Mouse (Mus musculus): Measurements from ENCODE around the gene Polr2e. TPM values are rescaled to one million over a fixed set of nuclear protein-coding genes. Genes with fewer than 3 reads are reported as not detected.
"Not testable (repeated sequence)": the region's sequence is repeated elsewhere in the genome, so short reads cannot be mapped to it uniquely, and the experiment has no call there.

The Polr2e gene
- polyA plus RNA-seq, 1 experiment = 55.5 TPM

DNA sequence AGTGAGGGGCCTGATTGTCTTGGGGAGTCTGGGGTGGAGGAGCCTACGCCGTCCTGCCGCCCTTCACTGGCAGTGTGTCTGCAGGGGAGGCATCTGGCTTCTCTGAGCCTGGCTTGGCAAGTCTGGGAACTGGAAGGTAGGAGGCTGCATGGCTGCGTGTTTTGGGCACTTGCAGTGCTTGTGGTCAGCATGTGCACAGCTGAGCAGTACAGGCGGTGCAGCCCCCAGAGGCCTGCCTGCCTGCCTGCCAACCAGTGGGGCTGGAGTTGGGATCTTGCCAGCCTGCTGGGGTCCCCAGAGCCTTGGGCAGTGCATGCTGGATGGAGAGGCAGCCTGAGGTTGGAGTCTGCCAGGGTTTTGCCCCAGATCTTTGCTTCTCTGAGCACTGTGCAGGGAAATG, 23.5 kb upstream of the Polr2e start:
- Histone ChIP-seq H3K4me1 (ENCODE audit: control insufficient read depth, insufficient read depth, low read length) (no peaks in the 10 kb centered on the region), H3K27ac (ENCODE audit: insufficient read depth, low read depth, low read length) (no peak overlapping the region), H3K4me3 (ENCODE audit: insufficient read depth, low read length) (no peak overlapping the region)
- no peak for TF ChIP-seq CTCF (IDR thresholded peaks at IDR 0.05; ENCODE audit: low read depth, low read length)
- TF ChIP-seq POLR2A (IDR thresholded peaks at IDR 0.05; ENCODE audit: borderline replicate concordance, low read depth, low read length) = no peak

DNA sequence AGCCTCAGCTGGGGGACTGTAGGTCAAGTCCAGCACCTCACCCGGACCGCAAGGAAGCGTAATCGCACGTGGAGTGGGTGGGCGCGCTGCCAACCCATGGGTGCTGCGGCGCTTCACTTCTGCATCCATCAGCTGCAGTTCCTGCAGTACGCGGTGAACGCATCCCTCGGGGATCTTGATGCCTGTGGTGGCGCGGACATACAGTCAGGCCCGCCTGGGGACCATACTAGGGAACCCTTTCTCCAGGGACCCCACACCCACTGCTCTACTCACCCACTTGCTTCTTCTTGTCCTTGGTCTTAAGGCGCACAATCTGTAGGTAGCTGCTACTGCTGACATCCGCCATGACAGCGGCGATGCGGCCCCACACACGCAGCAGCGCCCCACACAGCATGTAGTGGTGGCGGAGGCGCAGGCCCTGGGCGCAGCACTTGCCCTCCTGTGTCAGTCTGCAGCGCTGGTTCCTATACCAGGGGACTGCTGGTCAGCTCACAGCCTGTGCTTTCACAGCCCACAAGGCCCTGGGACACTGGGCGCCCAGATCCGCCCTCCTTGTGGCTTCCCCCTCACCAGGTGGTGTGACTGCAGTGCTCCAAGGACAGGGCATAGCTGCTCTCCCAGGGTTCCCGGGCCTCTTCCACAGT, 18.2 kb upstream of the Polr2e start:
- Histone ChIP-seq H3K27ac (ENCODE audit: insufficient read depth, low read depth, low read length) (no peak overlapping the region), H3K4me3 (ENCODE audit: insufficient read depth, low read length) (no peak overlapping the region), H3K4me1 (ENCODE audit: control insufficient read depth, insufficient read depth, low read length) (peaks cover 5% of the 10 kb centered on the region)
- TF ChIP-seq POLR2A (IDR thresholded peaks at IDR 0.05; ENCODE audit: borderline replicate concordance, low read depth, low read length) (no peak), CTCF (IDR thresholded peaks at IDR 0.05; ENCODE audit: low read depth, low read length) (no peak)

DNA sequence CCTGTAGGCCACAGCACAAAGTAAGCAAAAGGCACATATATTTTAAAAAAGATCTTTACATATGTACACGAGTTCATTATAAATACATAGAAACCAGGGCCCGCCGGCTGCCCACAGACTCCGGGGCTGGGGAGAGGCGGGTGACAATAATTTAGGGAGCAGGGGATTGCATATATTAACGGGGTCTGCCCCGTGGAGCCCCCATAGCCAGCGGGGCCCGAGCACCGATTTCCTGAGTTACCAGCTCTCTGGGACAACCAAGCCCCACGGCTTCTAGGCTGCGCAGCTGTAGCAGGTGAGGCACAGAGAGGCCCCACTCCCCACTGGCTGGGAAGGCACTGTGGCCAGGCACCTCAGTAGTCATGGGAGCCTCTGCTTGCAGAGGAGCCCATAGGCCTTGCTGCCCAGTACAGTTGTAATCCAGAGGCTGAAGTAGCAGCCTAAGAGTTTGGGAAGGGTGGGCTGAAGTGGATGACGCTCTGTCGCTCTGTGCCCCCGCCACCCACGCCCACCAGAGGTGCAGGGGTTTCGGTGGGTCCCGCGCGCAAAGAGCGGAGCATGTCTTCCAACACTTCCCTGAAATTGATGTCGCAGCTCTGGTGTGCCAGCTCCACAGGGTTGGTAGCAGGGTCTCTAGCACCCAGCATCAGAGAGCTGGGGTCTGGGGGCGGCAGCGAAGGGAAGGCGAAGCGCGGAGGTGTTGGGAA, 17.5 kb upstream of the Polr2e start:
- peaks cover 11% of the 10 kb centered on the region for H3K4me1 ChIP-seq (ENCODE audit: control insufficient read depth, insufficient read depth, low read length)
- no peak overlapping the region for H3K27ac ChIP-seq (ENCODE audit: insufficient read depth, low read depth, low read length)
- no peak overlapping the region for H3K4me3 ChIP-seq (ENCODE audit: insufficient read depth, low read length)
- no peak for TF ChIP-seq CTCF (IDR thresholded peaks at IDR 0.05; ENCODE audit: low read depth, low read length)
- TF ChIP-seq POLR2A (IDR thresholded peaks at IDR 0.05; ENCODE audit: borderline replicate concordance, low read depth, low read length) = no peak

DNA sequence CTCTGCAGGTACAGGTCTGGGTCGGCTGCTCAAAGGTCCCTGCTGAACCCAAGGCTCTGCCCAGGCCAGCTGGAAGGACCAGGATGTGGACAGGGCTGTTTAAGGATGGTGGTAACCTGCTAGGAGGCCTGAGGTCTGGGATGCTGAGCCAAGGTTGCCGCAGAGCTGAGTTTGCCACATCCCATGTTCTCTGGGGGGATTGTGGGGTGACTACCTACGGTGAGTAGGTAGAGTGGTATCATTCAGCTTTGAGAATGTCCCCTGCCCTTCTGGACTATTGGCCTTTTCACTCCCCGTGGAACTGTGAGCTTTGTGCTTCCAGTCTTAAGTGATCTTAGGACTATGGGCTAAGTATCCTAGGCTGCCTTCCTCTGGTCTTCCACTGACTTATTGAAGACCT, 16.9 kb upstream of the Polr2e start:
- H3K27ac ChIP-seq (ENCODE audit: insufficient read depth, low read depth, low read length) = no peak overlapping the region
- TF ChIP-seq CTCF (IDR thresholded peaks at IDR 0.05; ENCODE audit: low read depth, low read length) = no peak
- no peak for TF ChIP-seq POLR2A (IDR thresholded peaks at IDR 0.05; ENCODE audit: borderline replicate concordance, low read depth, low read length)
- H3K4me3 ChIP-seq (ENCODE audit: insufficient read depth, low read length) = no peak overlapping the region
- H3K4me1 ChIP-seq (ENCODE audit: control insufficient read depth, insufficient read depth, low read length) = peaks cover 16% of the 10 kb centered on the region

DNA sequence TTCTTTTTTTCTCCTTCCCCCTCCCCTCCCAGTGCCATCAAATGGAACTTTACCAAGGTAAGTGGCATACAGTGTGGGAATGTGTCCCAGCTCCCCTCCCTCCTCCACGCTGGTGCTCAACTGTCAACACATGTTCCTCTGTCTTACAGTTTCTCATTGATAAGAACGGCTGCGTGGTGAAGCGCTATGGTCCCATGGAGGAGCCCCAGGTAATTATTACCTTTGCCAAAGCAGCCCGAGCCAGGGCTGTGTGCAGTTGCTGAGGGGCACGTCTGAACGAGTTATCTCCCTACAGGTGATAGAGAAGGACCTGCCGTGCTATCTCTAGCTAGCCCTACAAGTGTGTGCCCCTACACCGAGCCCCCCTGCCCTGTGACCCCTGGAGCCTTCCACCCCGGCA, 16.3 kb upstream of the Polr2e start:
- Histone ChIP-seq H3K27ac (ENCODE audit: insufficient read depth, low read depth, low read length) (no peak overlapping the region), H3K4me3 (ENCODE audit: insufficient read depth, low read length) (no peak overlapping the region; the same call in 1 of the 2 replicates), H3K4me1 (ENCODE audit: control insufficient read depth, insufficient read depth, low read length) (peaks cover 22% of the 10 kb centered on the region)
- no peak for TF ChIP-seq CTCF (IDR thresholded peaks at IDR 0.05; ENCODE audit: low read depth, low read length)

DNA sequence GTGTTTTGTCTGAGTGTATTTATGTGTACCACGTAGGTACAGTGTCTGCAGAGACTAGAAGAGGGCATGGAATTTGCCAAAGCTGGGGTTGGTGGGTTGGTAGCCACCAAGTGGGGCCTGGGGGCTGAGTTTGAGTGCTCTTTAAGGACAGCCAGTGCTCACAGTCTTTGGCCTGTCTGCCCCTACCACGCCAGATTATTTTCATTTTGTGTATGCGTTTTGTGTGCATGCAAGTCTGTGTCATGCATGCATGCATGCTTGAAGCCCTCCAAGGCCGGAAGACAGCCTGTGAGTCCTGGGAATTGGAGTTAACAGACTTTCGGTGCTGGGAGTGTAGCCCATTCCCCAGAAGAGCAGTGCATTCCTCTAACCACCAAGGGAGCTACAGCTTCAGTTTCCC, 15.8 kb upstream of the Polr2e start:
- TF ChIP-seq CTCF (IDR thresholded peaks at IDR 0.05; ENCODE audit: low read depth, low read length) = no peak
- TF ChIP-seq POLR2A (IDR thresholded peaks at IDR 0.05; ENCODE audit: borderline replicate concordance, low read depth, low read length) = no peak
- Histone ChIP-seq H3K4me1 (ENCODE audit: control insufficient read depth, insufficient read depth, low read length) (peaks cover 27% of the 10 kb centered on the region), H3K4me3 (ENCODE audit: insufficient read depth, low read length) (peak overlapping the region; percentile 84; the same call in 1 of the 2 replicates), H3K27ac (ENCODE audit: insufficient read depth, low read depth, low read length) (no peak overlapping the region)

DNA sequence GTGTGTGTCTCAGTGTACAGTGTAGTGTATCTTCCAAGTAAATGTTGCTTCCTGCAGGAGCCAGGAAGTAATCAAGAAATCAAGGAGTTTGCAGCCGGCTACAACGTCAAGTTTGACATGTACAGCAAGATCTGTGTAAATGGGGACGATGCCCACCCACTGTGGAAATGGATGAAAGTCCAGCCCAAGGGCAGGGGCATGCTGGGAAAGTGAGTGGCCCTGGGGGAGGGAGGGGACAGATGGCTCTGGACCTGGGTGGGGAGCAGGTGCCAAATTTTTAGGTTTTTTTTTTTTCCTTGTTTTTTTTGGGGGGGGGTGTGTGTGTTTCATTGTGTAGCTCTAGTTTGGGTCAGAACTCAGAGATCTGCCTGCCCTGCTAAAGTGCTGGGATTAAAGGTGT, 15.3 kb upstream of the Polr2e start:
- not testable (repeated sequence) for H3K27ac ChIP-seq (ENCODE audit: insufficient read depth, low read depth, low read length)
- Histone ChIP-seq H3K4me1 (ENCODE audit: control insufficient read depth, insufficient read depth, low read length) (peaks cover 31% of the 10 kb centered on the region), H3K4me3 (ENCODE audit: insufficient read depth, low read length) (peak overlapping the region; percentile 84)

DNA sequence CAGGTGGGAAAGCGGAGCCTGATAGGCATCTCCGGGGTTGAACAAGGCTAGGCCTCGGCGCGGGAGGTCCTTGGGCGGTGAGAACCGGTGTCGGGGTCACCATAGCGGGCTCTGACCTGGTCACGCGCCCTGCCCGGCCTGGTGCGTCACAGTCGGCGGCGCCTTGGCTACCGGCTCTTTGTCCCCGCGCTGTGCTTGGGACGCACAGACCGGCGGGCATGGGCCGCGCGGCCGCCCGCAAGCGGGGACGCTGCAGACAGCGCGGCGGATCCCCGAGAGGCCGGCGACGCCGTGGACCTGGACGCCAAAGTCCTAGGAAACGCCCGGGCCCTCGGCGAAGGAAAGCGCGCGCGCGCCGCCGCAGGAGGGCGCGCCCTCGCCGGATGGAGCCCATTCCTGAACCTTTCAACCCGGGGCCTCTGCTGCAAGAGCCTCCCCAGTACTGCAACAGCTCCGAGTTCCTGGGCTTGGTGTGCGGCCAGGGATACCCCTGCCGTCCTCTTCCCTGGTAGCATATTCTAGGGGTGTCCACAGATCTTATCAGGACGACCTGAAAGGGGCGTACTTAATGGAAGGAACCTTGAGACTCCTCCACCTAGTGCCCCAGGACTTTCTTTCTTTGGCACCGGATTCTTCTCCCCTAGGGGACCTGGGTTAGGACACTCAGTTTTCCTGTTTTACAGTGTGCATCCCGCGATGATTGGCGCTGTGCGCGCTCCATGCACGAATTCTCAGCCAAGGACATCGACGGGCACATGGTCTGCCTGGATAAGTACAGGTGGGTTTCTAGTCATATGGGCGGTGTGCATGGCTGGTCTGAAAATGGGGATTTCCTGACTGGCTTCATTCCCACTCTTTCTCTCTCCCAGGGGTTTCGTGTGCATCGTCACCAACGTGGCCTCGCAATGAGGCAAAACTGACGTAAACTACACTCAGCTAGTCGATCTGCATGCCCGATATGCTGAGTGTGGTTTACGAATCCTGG, 14.5 kb upstream of the Polr2e start:
- peak; percentile 5; the same call in 1 of the 2 replicates for TF ChIP-seq CTCF (IDR thresholded peaks at IDR 0.05; ENCODE audit: low read depth, low read length)
- no peak for TF ChIP-seq POLR2A (IDR thresholded peaks at IDR 0.05; ENCODE audit: borderline replicate concordance, low read depth, low read length)
- Histone ChIP-seq H3K4me1 (ENCODE audit: control insufficient read depth, insufficient read depth, low read length) (peaks cover 31% of the 10 kb centered on the region), H3K4me3 (ENCODE audit: insufficient read depth, low read length) (peak overlapping the region; percentile 84), H3K27ac (ENCODE audit: insufficient read depth, low read depth, low read length) (peak overlapping the region; percentile 88)

DNA sequence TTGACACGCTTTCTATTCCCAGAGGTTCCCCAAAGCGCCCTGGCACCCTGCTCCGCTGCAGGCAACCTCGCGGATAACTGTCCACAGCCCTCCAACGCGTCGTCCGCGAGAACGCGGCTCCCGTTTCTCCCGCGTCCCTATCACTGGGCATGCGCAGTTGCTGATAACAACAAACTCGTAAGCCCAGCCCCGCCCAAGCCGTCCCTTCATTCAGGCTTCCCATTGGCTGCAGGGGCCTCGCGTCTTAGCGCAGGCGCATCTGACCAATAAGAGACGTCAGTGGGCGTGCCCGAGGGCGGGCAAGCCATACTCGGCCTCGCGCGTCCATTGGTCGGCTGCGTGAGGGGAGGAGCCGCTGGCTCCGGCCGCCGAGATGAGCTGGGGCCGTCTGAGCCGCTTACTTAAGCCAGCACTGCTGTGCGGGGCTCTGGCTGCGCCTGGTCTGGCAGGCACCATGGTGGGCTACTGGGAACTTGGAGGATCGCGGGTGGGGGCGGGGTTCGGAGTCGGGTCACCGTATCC, 13.7 kb upstream of the Polr2e start:
- peaks cover 35% of the 10 kb centered on the region for H3K4me1 ChIP-seq (ENCODE audit: control insufficient read depth, insufficient read depth, low read length)
- peak overlapping the region; percentile 84 for H3K4me3 ChIP-seq (ENCODE audit: insufficient read depth, low read length)
- no peak for TF ChIP-seq CTCF (IDR thresholded peaks at IDR 0.05; ENCODE audit: low read depth, low read length)
- TF ChIP-seq POLR2A (IDR thresholded peaks at IDR 0.05; ENCODE audit: borderline replicate concordance, low read depth, low read length) = peak; percentile 79
- H3K27ac ChIP-seq (ENCODE audit: insufficient read depth, low read depth, low read length) = peak overlapping the region; percentile 95
